Mouse (Mus musculus): ENCODE measurements around the gene Frmd4b.

Frmd4b gene

GRCm38 (mm10) chr6:97295416-97295815, 321.9 kb downstream of the Frmd4b start:
- DNase-seq (ENCODE audit: low read depth, low spot score) = no peak
- Histone ChIP-seq H3K36me3 (ENCODE audit: control insufficient read depth, insufficient read depth, low read length, poor library complexity, severe bottlenecking) (no peaks in the 10 kb centered on the region), H3K27me3 (ENCODE audit: control insufficient read depth, insufficient read depth, low read length, poor library complexity, severe bottlenecking) (no peaks in the 10 kb centered on the region)

- Histone ChIP-seq H3K36me3 (ENCODE audit: control insufficient read depth, insufficient read depth, low read length, poor library complexity, severe bottlenecking) (no peaks in the 10 kb centered on the region), H3K27me3 (ENCODE audit: control insufficient read depth, insufficient read depth, low read length, poor library complexity, severe bottlenecking) (no peaks in the 10 kb centered on the region)
- DNase-seq (ENCODE audit: low read depth, low spot score) = peak; percentile 12
These were observed 323.4 kb downstream of the Frmd4b start for GRCm38 (mm10) chr6:97293667-97294569.

GRCm38 (mm10) chr6:97292894-97293293, 324.4 kb downstream of the Frmd4b start:
- H3K27me3 ChIP-seq (ENCODE audit: control insufficient read depth, insufficient read depth, low read length, poor library complexity, severe bottlenecking) = no peaks in the 10 kb centered on the region
- no peak for DNase-seq (ENCODE audit: low read depth, low spot score)
- H3K36me3 ChIP-seq (ENCODE audit: control insufficient read depth, insufficient read depth, low read length, poor library complexity, severe bottlenecking) = no peaks in the 10 kb centered on the region

GRCm38 (mm10) chr6:97292096-97292495, 325.2 kb downstream of the Frmd4b start:
- Histone ChIP-seq H3K27me3 (ENCODE audit: control insufficient read depth, insufficient read depth, low read length, poor library complexity, severe bottlenecking) (no peaks in the 10 kb centered on the region), H3K36me3 (ENCODE audit: control insufficient read depth, insufficient read depth, low read length, poor library complexity, severe bottlenecking) (no peaks in the 10 kb centered on the region)
- no peak for DNase-seq (ENCODE audit: low read depth, low spot score)

- Histone ChIP-seq H3K27me3 (ENCODE audit: control insufficient read depth, insufficient read depth, low read length, poor library complexity, severe bottlenecking) (no peaks in the 10 kb centered on the region), H3K36me3 (ENCODE audit: control insufficient read depth, insufficient read depth, low read length, poor library complexity, severe bottlenecking) (no peaks in the 10 kb centered on the region)
- DNase-seq (ENCODE audit: low read depth, low spot score) = no peak
These were observed 326.0 kb downstream of the Frmd4b start for GRCm38 (mm10) chr6:97291159-97291908.

GRCm38 (mm10) chr6:97290687-97291086, 326.7 kb downstream of the Frmd4b start:
- no peaks in the 10 kb centered on the region for H3K36me3 ChIP-seq (ENCODE audit: control insufficient read depth, insufficient read depth, low read length, poor library complexity, severe bottlenecking)
- no peak for DNase-seq (ENCODE audit: low read depth, low spot score)
- H3K27me3 ChIP-seq (ENCODE audit: control insufficient read depth, insufficient read depth, low read length, poor library complexity, severe bottlenecking) = no peaks in the 10 kb centered on the region

GRCm38 (mm10) chr6:97289838-97290237, 327.5 kb downstream of the Frmd4b start:
- DNase-seq (ENCODE audit: low read depth, low spot score) = no peak
- H3K27me3 ChIP-seq (ENCODE audit: control insufficient read depth, insufficient read depth, low read length, poor library complexity, severe bottlenecking) = no peaks in the 10 kb centered on the region

GRCm38 (mm10) chr6:97289316-97289820, 328.0 kb downstream of the Frmd4b start:
- DNase-seq (ENCODE audit: low read depth, low spot score) = no peak
- Histone ChIP-seq H3K27me3 (ENCODE audit: control insufficient read depth, insufficient read depth, low read length, poor library complexity, severe bottlenecking) (no peaks in the 10 kb centered on the region), H3K36me3 (ENCODE audit: control insufficient read depth, insufficient read depth, low read length, poor library complexity, severe bottlenecking) (no peaks in the 10 kb centered on the region)

More at GRCm38 (mm10) chr6:97289838-97290237, 327.5 kb downstream of the Frmd4b start:
- H3K36me3 ChIP-seq (ENCODE audit: control insufficient read depth, insufficient read depth, low read length, poor library complexity, severe bottlenecking) = no peaks in the 10 kb centered on the region

- no peaks in the 10 kb centered on the region for H3K36me3 ChIP-seq (ENCODE audit: control insufficient read depth, insufficient read depth, low read length, poor library complexity, severe bottlenecking)
- no peak for DNase-seq (ENCODE audit: low read depth, low spot score)
These were observed 329.1 kb downstream of the Frmd4b start for GRCm38 (mm10) chr6:97288047-97288855.

GRCm38 (mm10) chr6:97286332-97286731, 331.0 kb downstream of the Frmd4b start:
- Histone ChIP-seq H3K36me3 (ENCODE audit: control insufficient read depth, insufficient read depth, low read length, poor library complexity, severe bottlenecking) (no peaks in the 10 kb centered on the region), H3K27me3 (ENCODE audit: control insufficient read depth, insufficient read depth, low read length, poor library complexity, severe bottlenecking) (no peaks in the 10 kb centered on the region)
- no peak for DNase-seq (ENCODE audit: low read depth, low spot score)

More at GRCm38 (mm10) chr6:97288047-97288855, 329.1 kb downstream of the Frmd4b start:
- H3K27me3 ChIP-seq (ENCODE audit: control insufficient read depth, insufficient read depth, low read length, poor library complexity, severe bottlenecking) = no peaks in the 10 kb centered on the region

GRCm38 (mm10) chr6:97283676-97284075, 333.7 kb downstream of the Frmd4b start:
- Histone ChIP-seq H3K27me3 (ENCODE audit: control insufficient read depth, insufficient read depth, low read length, poor library complexity, severe bottlenecking) (no peaks in the 10 kb centered on the region), H3K36me3 (ENCODE audit: control insufficient read depth, insufficient read depth, low read length, poor library complexity, severe bottlenecking) (no peaks in the 10 kb centered on the region)
- DNase-seq (ENCODE audit: low read depth, low spot score) = no peak

- H3K27me3 ChIP-seq (ENCODE audit: control insufficient read depth, insufficient read depth, low read length, poor library complexity, severe bottlenecking) = no peaks in the 10 kb centered on the region
- no peaks in the 10 kb centered on the region for H3K36me3 ChIP-seq (ENCODE audit: control insufficient read depth, insufficient read depth, low read length, poor library complexity, severe bottlenecking)
- no peak for DNase-seq (ENCODE audit: low read depth, low spot score)
These were observed 338.5 kb downstream of the Frmd4b start for GRCm38 (mm10) chr6:97278878-97279277.

GRCm38 (mm10) chr6:97278014-97278787, 339.1 kb downstream of the Frmd4b start:
- Histone ChIP-seq H3K36me3 (ENCODE audit: control insufficient read depth, insufficient read depth, low read length, poor library complexity, severe bottlenecking) (no peaks in the 10 kb centered on the region), H3K27me3 (ENCODE audit: control insufficient read depth, insufficient read depth, low read length, poor library complexity, severe bottlenecking) (no peaks in the 10 kb centered on the region)
- DNase-seq (ENCODE audit: low read depth, low spot score) = peak; percentile 67

Measured in splenic B cell, adult 2 months (primary cell).